Mouse (Mus musculus): ENCODE measurements around the gene Slc25a18. TPM values are rescaled to one million over a fixed set of nuclear protein-coding genes. Genes with fewer than 3 reads are reported as not detected.
"Not testable (repeated sequence)": the region's sequence is repeated elsewhere in the genome, so short reads cannot be mapped to it uniquely, and the experiment has no call there.

The Slc25a18 gene
- polyA plus RNA-seq, 1 experiment = 0.46 TPM

GRCm38 (mm10) chr6:120795422-120796086, 22.2 kb downstream of the Slc25a18 start:
- H3K27ac ChIP-seq (ENCODE audit: insufficient read depth, low read length) = no peak overlapping the region
- no peaks in the 10 kb centered on the region for H3K4me1 ChIP-seq (ENCODE audit: control insufficient read depth, insufficient read depth, low read length)
- no peak overlapping the region for H3K4me3 ChIP-seq (ENCODE audit: insufficient read depth, low read length)
- no peak for TF ChIP-seq CTCF (IDR thresholded peaks at IDR 0.05; ENCODE audit: borderline replicate concordance, insufficient read depth, low read length)
- no peak for TF ChIP-seq POLR2A (IDR thresholded peaks at IDR 0.05; ENCODE audit: low read depth, low read length)

GRCm38 (mm10) chr6:120796111-120796510, 22.7 kb downstream of the Slc25a18 start:
- Histone ChIP-seq H3K27ac (ENCODE audit: insufficient read depth, low read length) (no peak overlapping the region), H3K4me1 (ENCODE audit: control insufficient read depth, insufficient read depth, low read length) (no peaks in the 10 kb centered on the region), H3K4me3 (ENCODE audit: insufficient read depth, low read length) (no peak overlapping the region)
- no peak for TF ChIP-seq CTCF (IDR thresholded peaks at IDR 0.05; ENCODE audit: borderline replicate concordance, insufficient read depth, low read length)
- no peak for TF ChIP-seq POLR2A (IDR thresholded peaks at IDR 0.05; ENCODE audit: low read depth, low read length)

GRCm38 (mm10) chr6:120798019-120798418, 24.6 kb downstream of the Slc25a18 start:
- Histone ChIP-seq H3K27ac (ENCODE audit: insufficient read depth, low read length) (no peak overlapping the region), H3K4me3 (ENCODE audit: insufficient read depth, low read length) (no peak overlapping the region)
- TF ChIP-seq POLR2A (IDR thresholded peaks at IDR 0.05; ENCODE audit: low read depth, low read length) (no peak), CTCF (IDR thresholded peaks at IDR 0.05; ENCODE audit: borderline replicate concordance, insufficient read depth, low read length) (no peak)

GRCm38 (mm10) chr6:120798905-120799304, 25.5 kb downstream of the Slc25a18 start:
- no peak overlapping the region for H3K27ac ChIP-seq (ENCODE audit: insufficient read depth, low read length)
- TF ChIP-seq CTCF (IDR thresholded peaks at IDR 0.05; ENCODE audit: borderline replicate concordance, insufficient read depth, low read length) (no peak), POLR2A (IDR thresholded peaks at IDR 0.05; ENCODE audit: low read depth, low read length) (no peak)
- H3K4me1 ChIP-seq (ENCODE audit: control insufficient read depth, insufficient read depth, low read length) = no peaks in the 10 kb centered on the region
- H3K4me3 ChIP-seq (ENCODE audit: insufficient read depth, low read length) = no peak overlapping the region

More at GRCm38 (mm10) chr6:120798019-120798418, 24.6 kb downstream of the Slc25a18 start:
- H3K4me1 ChIP-seq (ENCODE audit: control insufficient read depth, insufficient read depth, low read length) = no peaks in the 10 kb centered on the region

- no peak overlapping the region for H3K4me3 ChIP-seq (ENCODE audit: insufficient read depth, low read length)
- no peaks in the 10 kb centered on the region for H3K4me1 ChIP-seq (ENCODE audit: control insufficient read depth, insufficient read depth, low read length)
- no peak overlapping the region for H3K27ac ChIP-seq (ENCODE audit: insufficient read depth, low read length)
- TF ChIP-seq CTCF (IDR thresholded peaks at IDR 0.05; ENCODE audit: borderline replicate concordance, insufficient read depth, low read length) (no peak), POLR2A (IDR thresholded peaks at IDR 0.05; ENCODE audit: low read depth, low read length) (no peak)
Observed at GRCm38 (mm10) chr6:120799581-120800041, 26.2 kb downstream of the Slc25a18 start.

- H3K4me1 ChIP-seq (ENCODE audit: control insufficient read depth, insufficient read depth, low read length) = no peaks in the 10 kb centered on the region
- no peak overlapping the region for H3K27ac ChIP-seq (ENCODE audit: insufficient read depth, low read length)
- TF ChIP-seq CTCF (IDR thresholded peaks at IDR 0.05; ENCODE audit: borderline replicate concordance, insufficient read depth, low read length) (no peak), POLR2A (IDR thresholded peaks at IDR 0.05; ENCODE audit: low read depth, low read length) (no peak)
- no peak overlapping the region for H3K4me3 ChIP-seq (ENCODE audit: insufficient read depth, low read length)
Observed at GRCm38 (mm10) chr6:120806999-120807737, 33.8 kb downstream of the Slc25a18 start.

- no peak for TF ChIP-seq CTCF (IDR thresholded peaks at IDR 0.05; ENCODE audit: borderline replicate concordance, insufficient read depth, low read length)
- TF ChIP-seq POLR2A (IDR thresholded peaks at IDR 0.05; ENCODE audit: low read depth, low read length) = no peak
- no peak overlapping the region for H3K27ac ChIP-seq (ENCODE audit: insufficient read depth, low read length)
Observed at GRCm38 (mm10) chr6:120807738-120808081, 34.3 kb downstream of the Slc25a18 start.

GRCm38 (mm10) chr6:120811999-120812398, 38.6 kb downstream of the Slc25a18 start:
- not testable (repeated sequence) for H3K27ac ChIP-seq (ENCODE audit: insufficient read depth, low read length); H3K4me3 ChIP-seq (ENCODE audit: insufficient read depth, low read length); H3K4me1 ChIP-seq (ENCODE audit: control insufficient read depth, insufficient read depth, low read length)

More at GRCm38 (mm10) chr6:120807738-120808081, 34.3 kb downstream of the Slc25a18 start:
- Histone ChIP-seq H3K4me3 (ENCODE audit: insufficient read depth, low read length) (no peak overlapping the region), H3K4me1 (ENCODE audit: control insufficient read depth, insufficient read depth, low read length) (no peaks in the 10 kb centered on the region)

- Histone ChIP-seq H3K27ac (ENCODE audit: insufficient read depth, low read length) (no peak overlapping the region), H3K4me1 (ENCODE audit: control insufficient read depth, insufficient read depth, low read length) (no peaks in the 10 kb centered on the region), H3K4me3 (ENCODE audit: insufficient read depth, low read length) (no peak overlapping the region)
- TF ChIP-seq POLR2A (IDR thresholded peaks at IDR 0.05; ENCODE audit: low read depth, low read length) (no peak), CTCF (IDR thresholded peaks at IDR 0.05; ENCODE audit: borderline replicate concordance, insufficient read depth, low read length) (no peak)
Observed at GRCm38 (mm10) chr6:120819294-120819693, 45.9 kb downstream of the Slc25a18 start.

- H3K4me3 ChIP-seq (ENCODE audit: insufficient read depth, low read length) = no peak overlapping the region
- H3K27ac ChIP-seq (ENCODE audit: insufficient read depth, low read length) = no peak overlapping the region
- TF ChIP-seq CTCF (IDR thresholded peaks at IDR 0.05; ENCODE audit: borderline replicate concordance, insufficient read depth, low read length) (no peak), POLR2A (IDR thresholded peaks at IDR 0.05; ENCODE audit: low read depth, low read length) (no peak)
- H3K4me1 ChIP-seq (ENCODE audit: control insufficient read depth, insufficient read depth, low read length) = no peaks in the 10 kb centered on the region
Observed at GRCm38 (mm10) chr6:120820144-120820543, 46.8 kb downstream of the Slc25a18 start.
